Mouse (Mus musculus) erythroid progenitor cell, adult 5-6 weeks (primary cell): ENCODE results near the gene Ms4a15. TPM values are rescaled to one million over a fixed set of nuclear protein-coding genes. Genes with fewer than 3 reads are reported as not detected.
A peak's percentile ranks its signal among the peaks of the same experiment; 100 is the strongest.

ENCODE experiments used
- ATAC-seq: replicated peaks from 2 replicates; pipeline ENCODE4 v1.8.0; 2016; ENCODE audit warnings: moderate number of reproducible peaks, mild to moderate bottlenecking, moderate TSS enrichment, inconsistent platforms; ENCODE audit not compliant: poor library complexity, low FRiP score, severe bottlenecking
- total RNA-seq, 2 experiments: library from RNA; stranded (forward) in 1 of 2; stranded (reverse) in 1 of 2; fragments of 150-400 nt in 1 of 2; fragments of 186-747, 209-891 nt in 1 of 2; gene quantifications; 2 replicates each; pipeline versions ENCODE4 v1.2.3 to v1.2.4; 2015 to 2017; ENCODE audit warnings: low replicate concordance in 2 of 2

Gene Ms4a15
- total RNA-seq, 2 experiments from 2014 or later: not detected

GRCm38 (mm10) chr19:10968578-10968977 lies 24.5 kb downstream of the Ms4a15 start:
- ATAC-seq: no peak

DNA sequence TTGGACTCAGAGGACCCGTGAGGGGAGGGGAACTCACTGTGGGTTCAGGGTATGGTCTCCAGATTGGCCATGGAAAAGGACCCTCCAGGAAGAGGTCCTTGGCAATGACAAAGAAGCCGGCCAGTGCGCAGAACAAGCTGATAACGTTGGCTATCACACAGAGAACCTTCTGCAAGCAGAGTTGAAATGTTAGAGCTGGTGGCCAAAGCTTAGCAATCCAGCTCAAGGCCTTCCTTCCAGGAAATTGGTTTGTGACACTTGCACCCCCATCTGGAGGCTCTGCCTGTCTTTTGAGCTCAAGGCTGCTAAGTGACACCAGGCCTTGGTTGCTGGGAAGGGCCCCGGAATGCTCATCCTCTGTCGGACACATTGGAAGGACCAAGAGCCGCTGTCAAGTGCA lies 27.3 kb downstream of the Ms4a15 start:
- no peak for ATAC-seq

DNA sequence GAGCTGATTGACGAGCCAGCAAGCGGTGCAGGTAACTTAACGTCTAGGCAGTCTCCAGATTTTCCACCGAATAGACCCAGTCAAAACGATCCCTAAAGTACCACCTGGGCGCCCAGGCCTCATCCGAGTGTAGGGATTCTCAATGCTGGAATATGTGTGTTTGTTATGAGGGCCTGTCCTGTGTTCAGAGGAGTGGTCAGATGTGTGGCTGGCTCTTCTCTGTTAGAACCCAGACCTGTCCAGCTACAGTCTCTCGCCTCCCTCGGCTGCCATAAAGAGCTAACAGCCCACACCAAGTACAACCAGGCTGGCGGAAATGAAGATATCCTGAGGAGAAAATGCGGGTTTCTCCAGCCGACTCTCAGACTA lies 33.1 kb downstream of the Ms4a15 start:
- no peak for ATAC-seq

GRCm38 (mm10) chr19:10959085-10959977 lies 33.7 kb downstream of the Ms4a15 start:
- peak; percentile 70 for ATAC-seq

DNA sequence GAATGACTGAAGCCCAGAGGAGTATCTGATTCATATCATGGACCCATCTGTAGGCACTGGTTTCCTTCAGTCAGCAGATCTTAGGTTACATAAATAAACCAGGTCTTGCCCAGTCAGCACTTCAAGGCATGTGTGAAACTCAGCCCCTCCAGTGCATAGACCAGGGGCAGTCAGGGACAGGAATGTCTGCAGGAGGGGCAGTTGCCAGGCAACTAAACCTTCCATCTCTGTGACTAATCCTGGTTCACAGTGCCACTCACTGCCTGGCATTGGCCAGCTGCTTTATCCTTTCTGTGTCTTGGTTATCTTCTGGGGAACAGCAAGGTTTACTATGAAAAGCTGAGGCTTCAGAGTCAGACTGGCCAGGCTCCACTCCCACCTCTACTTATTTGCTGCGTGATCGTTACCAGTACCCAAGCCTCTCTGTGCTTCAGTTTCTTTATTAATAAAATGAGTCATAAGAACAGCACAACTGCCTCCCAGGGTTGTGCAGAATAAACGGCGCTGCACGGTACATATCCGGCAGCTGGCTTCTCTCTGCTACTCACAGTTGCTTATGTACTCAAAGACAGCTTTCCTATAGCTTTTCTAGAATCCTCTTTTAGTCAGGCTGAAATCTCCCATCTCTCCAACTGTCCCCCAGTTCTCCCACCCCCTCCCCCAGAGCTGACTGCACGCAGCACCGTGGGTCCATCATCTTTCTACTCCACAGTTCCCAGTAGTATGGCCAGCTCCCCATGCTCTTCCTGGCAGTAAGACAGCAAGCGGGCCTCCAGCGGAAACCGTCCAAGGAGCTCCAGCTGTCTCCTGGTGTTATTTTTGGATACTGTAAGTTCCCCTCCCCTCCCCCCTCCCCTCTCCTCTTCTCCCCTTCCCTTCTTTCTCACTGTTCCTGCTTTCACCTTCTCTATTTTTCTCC lies 40.8 kb downstream of the Ms4a15 start:
- no peak for ATAC-seq

DNA sequence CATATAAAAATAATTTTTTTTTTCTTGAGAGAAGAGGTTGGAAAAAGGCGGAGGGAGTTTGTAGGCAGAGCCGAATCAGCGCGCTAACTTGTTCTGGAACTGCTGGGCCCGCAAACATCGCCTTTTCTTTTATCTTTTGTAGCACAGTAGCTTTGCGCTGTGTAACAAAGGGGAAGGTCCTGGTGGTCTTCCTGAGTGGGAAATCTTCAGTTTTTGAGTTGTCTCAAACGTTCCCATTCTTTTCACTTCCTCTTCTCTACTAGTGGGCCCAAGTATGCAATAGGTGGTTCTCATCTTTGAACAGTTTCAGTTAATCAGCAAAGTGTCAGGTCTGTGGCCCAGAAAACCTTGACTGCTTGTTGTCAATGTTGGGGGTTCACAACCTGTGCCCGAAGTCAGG lies 43.5 kb downstream of the Ms4a15 start:
- no peak for ATAC-seq

GRCm38 (mm10) chr19:10949112-10949511 lies 43.9 kb downstream of the Ms4a15 start, which contains the start of gene Ccdc86:
TSS of gene Ccdc86 (minus strand) at chr19:10949266.
- ATAC-seq: peak; percentile 97

DNA sequence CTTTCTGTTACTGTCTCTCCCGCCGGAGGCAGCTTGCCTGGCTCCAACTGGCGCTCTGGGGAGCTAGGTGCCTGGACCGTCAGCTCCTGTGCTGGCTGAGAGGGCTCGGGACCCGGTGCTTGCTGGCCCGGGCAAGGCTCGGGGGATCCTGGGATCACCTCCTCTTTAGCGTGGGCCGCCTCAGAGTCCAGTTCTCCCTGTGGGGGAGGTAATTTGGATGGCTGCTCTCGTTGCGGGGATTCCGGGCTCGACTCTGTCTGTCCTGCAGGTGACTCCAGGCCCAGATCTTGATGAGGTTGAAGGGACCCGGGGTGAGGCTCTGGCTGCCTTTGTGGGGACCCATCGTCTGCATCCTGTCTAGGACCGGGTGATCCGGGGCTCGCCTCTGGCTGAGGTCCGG lies 44.6 kb downstream of the Ms4a15 start:
- ATAC-seq: peak; percentile 12; the same call in 1 of the 2 replicates

- ATAC-seq: no peak
These were observed 45.8 kb downstream of the Ms4a15 start for GRCm38 (mm10) chr19:10947219-10947618.

DNA sequence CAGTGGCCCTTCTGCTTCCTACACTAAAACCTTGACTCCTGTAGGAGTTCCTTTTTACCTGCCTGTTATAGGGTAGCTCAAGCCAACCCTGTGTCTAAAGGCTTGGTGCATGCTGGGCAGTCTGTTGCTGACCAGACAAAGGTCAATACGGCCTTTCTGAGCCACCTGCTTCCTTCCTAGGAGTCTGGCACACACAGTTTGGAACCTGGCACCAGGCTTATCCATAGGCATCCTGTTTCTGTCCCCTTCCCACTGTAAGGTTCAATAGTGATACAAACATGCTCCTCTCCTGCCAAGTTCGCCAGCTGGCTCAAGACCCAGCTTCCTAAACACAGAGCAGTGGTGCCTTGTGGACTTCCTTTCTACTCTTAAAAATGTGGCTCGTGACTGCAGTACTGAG lies 46.5 kb downstream of the Ms4a15 start:
- no peak for ATAC-seq

- ATAC-seq: no peak
These were observed 49.1 kb downstream of the Ms4a15 start for GRCm38 (mm10) chr19:10943955-10944354.

- no peak for ATAC-seq
These were observed 52.1 kb downstream of the Ms4a15 start for GRCm38 (mm10) chr19:10940801-10941457.

- peak; percentile 74; the same call in 1 of the 2 replicates for ATAC-seq
These were observed 52.8 kb downstream of the Ms4a15 start for GRCm38 (mm10) chr19:10940097-10940800.

GRCm38 (mm10) chr19:10938771-10939170 lies 54.3 kb downstream of the Ms4a15 start:
- ATAC-seq: no peak

GRCm38 (mm10) chr19:10937110-10937563 lies 55.9 kb downstream of the Ms4a15 start, which contains the start of gene Ptgdr2:
TSS of gene Ptgdr2 (plus strand) at chr19:10937160.
- no peak for ATAC-seq

DNA sequence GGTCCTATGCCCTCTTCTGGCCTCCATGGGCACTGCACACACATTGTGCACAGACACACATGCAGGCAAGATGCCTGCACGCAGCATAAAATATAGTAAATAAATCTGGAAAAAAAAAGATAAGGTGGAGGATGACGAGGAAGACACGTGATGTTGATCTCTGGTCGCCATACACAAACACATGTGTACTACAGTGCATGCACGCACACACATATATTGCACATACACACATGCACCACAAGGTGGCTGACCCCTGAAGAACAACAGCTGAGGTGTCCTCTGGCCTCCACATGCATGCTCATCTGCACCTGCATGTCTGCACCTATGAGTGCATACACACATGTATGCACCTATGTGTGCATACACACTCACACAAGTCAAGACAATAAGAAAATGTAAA lies 57.0 kb downstream of the Ms4a15 start:
- ATAC-seq: no peak

DNA sequence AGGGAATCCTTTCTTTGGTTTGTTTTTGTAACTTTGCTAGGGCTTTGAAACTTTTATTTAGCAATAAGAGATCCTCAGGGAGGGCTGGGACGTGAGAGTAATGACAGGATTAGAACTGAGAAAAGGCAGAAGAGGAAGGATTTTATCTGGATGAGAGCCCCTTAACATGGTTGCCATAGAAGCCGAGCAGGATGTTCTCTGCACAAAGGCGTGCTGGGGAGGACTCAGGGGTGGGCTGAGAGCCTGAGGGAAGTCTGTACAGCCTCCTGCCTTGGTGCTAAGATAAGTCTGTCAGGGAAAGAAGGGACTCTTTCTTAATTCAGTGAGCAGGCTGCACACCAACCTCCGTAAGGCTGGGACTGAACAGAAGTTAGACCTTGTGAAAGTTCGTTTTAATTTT lies 58.0 kb downstream of the Ms4a15 start:
- ATAC-seq: no peak

DNA sequence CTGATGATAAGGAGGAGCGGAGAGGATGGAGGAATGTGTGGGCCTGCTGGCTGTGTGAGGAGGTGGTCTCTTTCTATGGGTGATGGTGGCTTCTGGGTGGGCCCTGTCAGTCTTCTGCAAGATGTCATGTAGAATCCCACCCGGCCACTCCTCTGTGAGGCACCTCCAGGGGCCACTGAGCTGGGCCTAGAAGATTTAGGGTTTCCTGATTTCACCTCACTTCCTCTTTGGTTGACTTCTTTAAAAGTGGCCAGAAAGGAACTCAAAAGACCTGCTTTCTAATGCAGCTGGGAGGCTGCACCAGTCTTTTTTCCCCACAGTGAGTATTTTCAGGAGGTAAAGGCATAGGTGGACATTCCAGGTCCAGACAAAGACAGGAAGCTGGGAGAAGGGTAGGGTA lies 62.4 kb downstream of the Ms4a15 start:
- ATAC-seq: no peak
